In genomic region chr2:143903376-143904045, GRCm38 (mm10) we compare ENCODE assay signal across 11 mouse cellular contexts. TPM values are rescaled to one million over a fixed set of nuclear protein-coding genes. Genes with fewer than 3 reads are reported as not detected.
DNase-seq lines count a peak whose midpoint lies in the region; ATAC-seq and TF ChIP-seq lines count a peak whose summit lies in the region.
"Had no signal": no experiment of that assay in that cellular context is flagged by ENCODE, and none has a peak within 500 bp of the region (broad histone marks: within the 10 kb centered on the region; RNA-seq: fewer than 3 reads in every experiment).

No protein-coding gene starts in this region.

- H3K27ac ChIP-seq in heart, embryonic 10.5 days = peak overlapping the region; percentile 67; the same call in 1 of the 2 replicates
- H3K27ac ChIP-seq in testis, adult 2 months (ENCODE audit: control insufficient read depth, insufficient read depth, low read depth, low read length) = peak overlapping the region; percentile 25
- H3K27ac ChIP-seq in intestine, embryonic 14.5 days (ENCODE audit: low read depth) = peak overlapping the region; percentile 51; the same call in 1 of the 2 replicates
- H3K27ac ChIP-seq in stomach, postnatal 0 days (replicated peaks) = peak overlapping the region; percentile 86
- H3K27ac ChIP-seq in forebrain, postnatal 0 days (ENCODE audit: low read depth, low read length) = no peak overlapping the region
- no peak overlapping the region for H3K27ac ChIP-seq in left cerebral cortex, adult 2 months

- H3K4me3 ChIP-seq in heart, embryonic 10.5 days = no peak overlapping the region
- no peak overlapping the region for H3K4me3 ChIP-seq in testis, adult 2 months (ENCODE audit: control insufficient read depth, low read depth, low read length)
- H3K4me3 ChIP-seq in intestine, embryonic 14.5 days (ENCODE audit: low read depth, low read length) = no peak overlapping the region
- no peak overlapping the region for H3K4me3 ChIP-seq in stomach, postnatal 0 days (ENCODE audit: low read depth, low read length)
- no peak overlapping the region for H3K4me3 ChIP-seq in forebrain, postnatal 0 days (ENCODE audit: low read depth, low read length)
- H3K4me3 ChIP-seq in left cerebral cortex, adult 2 months = no peak overlapping the region

- WGBS in heart, embryonic 10.5 days = 64% methylated on average over 9 of the region's 9 CpGs
- WGBS in intestine, embryonic 14.5 days = 48% methylated on average over 9 of the region's 9 CpGs
- WGBS in stomach, postnatal 0 days = 28% methylated on average over 9 of the region's 9 CpGs
- WGBS in forebrain, postnatal 0 days = 79% methylated on average over 9 of the region's 9 CpGs

- H3K9me3 ChIP-seq in heart, embryonic 10.5 days = no peaks in the 10 kb centered on the region
- H3K9me3 ChIP-seq in intestine, embryonic 14.5 days (ENCODE audit: control insufficient read depth, low read length) = no peaks in the 10 kb centered on the region
- no peaks in the 10 kb centered on the region for H3K9me3 ChIP-seq in stomach, postnatal 0 days (ENCODE audit: control insufficient read depth, low read length)
- no peaks in the 10 kb centered on the region for H3K9me3 ChIP-seq in forebrain, postnatal 0 days (ENCODE audit: low read length)

- no peak for TF ChIP-seq CTCF in testis, adult 2 months (IDR thresholded peaks at IDR 0.05; ENCODE audit: control insufficient read depth, insufficient read depth, insufficient replicate concordance, low read depth, low read length)
- no peak for TF ChIP-seq CTCF in stomach, postnatal 0 days (IDR thresholded peaks at IDR 0.05; ENCODE audit: low read depth)
- no peak for TF ChIP-seq CTCF in forebrain, postnatal 0 days (IDR thresholded peaks at IDR 0.05; ENCODE audit: low read depth)
- no peak for TF ChIP-seq CTCF in left cerebral cortex, adult 2 months (IDR thresholded peaks at IDR 0.05)

- DNase-seq in heart, embryonic 10.5 days (ENCODE audit: low spot score) = no peak
- no peak for DNase-seq in heart, postnatal 36 days
- DNase-seq in testis, postnatal 14 days (ENCODE audit: low spot score) = no peak
- DNase-seq in intestine, embryonic 14.5 days (ENCODE audit: low spot score) = no peak
- DNase-seq in stomach, postnatal 0 days (ENCODE audit: low spot score) = peak; percentile 53
- DNase-seq in forebrain, postnatal 0 days = no peak
- DNase-seq in left cerebral cortex, adult 2 months (ENCODE audit: extremely low spot score in 1 of 2, low spot score in 2 of 2) = no peak
- DNase-seq: cerebellum, postnatal 10 days; thymus, adult 2 months had no signal

- no peak overlapping the region for H3K4me2 ChIP-seq in intestine, embryonic 14.5 days (ENCODE audit: low read length)
- H3K4me2 ChIP-seq in stomach, postnatal 0 days (replicated peaks; ENCODE audit: low read depth) = no peak overlapping the region
- H3K4me2 ChIP-seq in forebrain, postnatal 0 days (ENCODE audit: low read depth) = no peak overlapping the region

- H3K36me3 ChIP-seq in heart, embryonic 10.5 days = no peaks in the 10 kb centered on the region
- H3K36me3 ChIP-seq in testis, adult 2 months (ENCODE audit: control insufficient read depth, insufficient read depth, low read length) = no peaks in the 10 kb centered on the region
- H3K36me3 ChIP-seq in intestine, embryonic 14.5 days (ENCODE audit: control insufficient read depth, insufficient read depth, low read length) = no peaks in the 10 kb centered on the region
- no peaks in the 10 kb centered on the region for H3K36me3 ChIP-seq in stomach, postnatal 0 days (ENCODE audit: control insufficient read depth, insufficient read depth, low read length)
- no peaks in the 10 kb centered on the region for H3K36me3 ChIP-seq in forebrain, postnatal 0 days (ENCODE audit: insufficient read depth)

- TF ChIP-seq EP300 in stomach, postnatal 0 days (optimal IDR thresholded peaks at IDR 0.05) = no peak

- no peaks in the 10 kb centered on the region for H3K27me3 ChIP-seq in heart, embryonic 10.5 days (ENCODE audit: insufficient read depth, poor library complexity, severe bottlenecking)
- H3K27me3 ChIP-seq in testis, adult 2 months (ENCODE audit: control insufficient read depth, insufficient read depth, low read length) = no peaks in the 10 kb centered on the region
- no peaks in the 10 kb centered on the region for H3K27me3 ChIP-seq in intestine, embryonic 14.5 days (replicated peaks; ENCODE audit: control insufficient read depth, insufficient read depth, low read length)
- H3K27me3 ChIP-seq in stomach, postnatal 0 days (ENCODE audit: control insufficient read depth, insufficient read depth, low read length) = no peaks in the 10 kb centered on the region
- H3K27me3 ChIP-seq in forebrain, postnatal 0 days (ENCODE audit: insufficient read depth, low read length) = no peaks in the 10 kb centered on the region

- intact Hi-C loops in heart, postnatal 36 days (cut with DNase I) = no loop called here
- intact Hi-C loops in left cerebral cortex, adult 2 months (cut with DNase I) = no loop called here

- TF ChIP-seq POLR2A in testis, adult 2 months (IDR thresholded peaks at IDR 0.05; ENCODE audit: control insufficient read depth, low read depth, low read length) = no peak

- peaks cover 5% of the 10 kb centered on the region; the same call in 1 of the 2 replicates for H3K4me1 ChIP-seq in heart, embryonic 10.5 days
- H3K4me1 ChIP-seq in testis, adult 2 months (ENCODE audit: control insufficient read depth, insufficient read depth, low read length) = no peaks in the 10 kb centered on the region
- H3K4me1 ChIP-seq in intestine, embryonic 14.5 days (replicated peaks; ENCODE audit: control insufficient read depth, insufficient read depth, low read length) = no peaks in the 10 kb centered on the region; the same call in 1 of the 2 replicates
- H3K4me1 ChIP-seq in stomach, postnatal 0 days (replicated peaks; ENCODE audit: control insufficient read depth, insufficient read depth) = no peaks in the 10 kb centered on the region
- no peaks in the 10 kb centered on the region for H3K4me1 ChIP-seq in forebrain, postnatal 0 days (ENCODE audit: insufficient read depth)

- no peak overlapping the region for H3K9ac ChIP-seq in intestine, embryonic 14.5 days (ENCODE audit: low read length)
- no peak overlapping the region for H3K9ac ChIP-seq in stomach, postnatal 0 days (ENCODE audit: low read length)
- H3K9ac ChIP-seq in forebrain, postnatal 0 days = no peak overlapping the region

- peak; percentile 79; the same call in 1 of the 2 replicates for ATAC-seq in intestine, embryonic 14.5 days (replicated peaks; ENCODE audit: low FRiP score, low TSS enrichment, low read depth)
- ATAC-seq in stomach, postnatal 0 days (ENCODE audit: low FRiP score, low TSS enrichment) = peak; percentile 90
- ATAC-seq in forebrain, postnatal 0 days = no peak
- ATAC-seq: hindbrain, embryonic 16.5 days had no signal

RNA-seq across cellular contexts. Expression of gene Dstn, which starts 11.6 kb away (rescaled TPM):
- polyA plus RNA-seq in heart, embryonic 10.5 days (2016; fragmentation: Nextera tagmentation; extraction: Ambion mirVana) = 746 and 989 TPM in 2 replicates
- total RNA-seq in heart, postnatal 36 days (2021) = 100 to 1,000 TPM; 196 to 202 TPM
- 11.8 and 12.4 TPM in 2 replicates for polyA plus RNA-seq in testis, adult 2 months (2012; rRNA removed)
- 684 and 706 TPM in 2 replicates for polyA plus RNA-seq in intestine, embryonic 14.5 days (2014; fragmentation: Nextera tagmentation; extraction: Ambion mirVana)
- polyA plus RNA-seq in stomach, postnatal 0 days (2015; fragmentation: Nextera tagmentation; extraction: Ambion mirVana) = 968 and 971 TPM in 2 replicates
- total RNA-seq in forebrain, postnatal 0 days (2014; rRNA removed) = 409 and 455 TPM in 2 replicates
- 497 and 512 TPM in 2 replicates for polyA plus RNA-seq in forebrain, postnatal 0 days (2015; fragmentation: Nextera tagmentation; extraction: Ambion mirVana)
- 100 to 1,000 TPM; 154 to 157 TPM for total RNA-seq in left cerebral cortex, adult 2 months (2021)

RNA-seq across cellular contexts. Expression of gene Bfsp1, which starts 40.5 kb away (rescaled TPM):
- polyA plus RNA-seq in heart, embryonic 10.5 days (2016; fragmentation: Nextera tagmentation; extraction: Ambion mirVana) = 2.1 and 2.2 TPM in 2 replicates
- total RNA-seq in heart, postnatal 36 days (2021) = under 1 TPM; 0.17 to 0.27 TPM
- 0.68 and 0.70 TPM in 2 replicates for polyA plus RNA-seq in testis, adult 2 months (2012; rRNA removed)
- polyA plus RNA-seq in intestine, embryonic 14.5 days (2014; fragmentation: Nextera tagmentation; extraction: Ambion mirVana) = 1.6 and 2.3 TPM in 2 replicates
- 1.5 and 1.6 TPM in 2 replicates for polyA plus RNA-seq in stomach, postnatal 0 days (2015; fragmentation: Nextera tagmentation; extraction: Ambion mirVana)
- total RNA-seq in forebrain, postnatal 0 days (2014; rRNA removed) = 2.5 and 3.7 TPM in 2 replicates
- 1.3 and 1.9 TPM in 2 replicates for polyA plus RNA-seq in forebrain, postnatal 0 days (2015; fragmentation: Nextera tagmentation; extraction: Ambion mirVana)
- 1 to 10 TPM in 1 of 2 experiments, under 1 TPM in 1; 0.88 to 1.1 TPM for total RNA-seq in left cerebral cortex, adult 2 months (2021)

Comparison
In these comparisons a context has a peak if more than half of its experiments do, and no peak if none do; other contexts are left out.
1. H3K27ac ChIP-seq: peak in heart, embryonic 10.5 days (single experiment), testis, adult 2 months (single experiment), intestine, embryonic 14.5 days (single experiment) and stomach, postnatal 0 days (single experiment); none in forebrain, postnatal 0 days (single experiment) and left cerebral cortex, adult 2 months (single experiment).
2. RNA of gene Dstn, which starts 11.6 kb away (polyA plus RNA-seq): 968 to 971 TPM in stomach, postnatal 0 days, 746 to 989 TPM in heart, embryonic 10.5 days, 684 to 706 TPM in intestine, embryonic 14.5 days and 497 to 512 TPM in forebrain, postnatal 0 days; 11.8 to 12.4 TPM in testis, adult 2 months; every median in the first group is over 10 times any median in the second.